Mouse (Mus musculus) gastrocnemius, postnatal 4 days (tissue): ENCODE results near the gene Hrh1. TPM values are rescaled to one million over a fixed set of nuclear protein-coding genes. Genes with fewer than 3 reads are reported as not detected.

Experiments
- DNase-seq, 2 experiments: peaks; one replicate each; pipeline ENCODE4 v3.0.0; 2021 to 2022; ENCODE audit warnings: low spot score in 2 of 2, mixed read lengths in 2 of 2
- long read RNA-seq, 2 experiments: library from polyadenylated mRNA; stranded (forward); transcript quantifications; one replicate each; pipeline ENCODE4 v2.0.0; 2021
- total RNA-seq, 2 experiments: library from RNA; stranded (reverse); gene quantifications; 2 replicates each; pipeline ENCODE4 v1.2.3; 2021

Hrh1 gene
- under 1 TPM; 0.73 to 0.93 TPM for total RNA-seq
- long read RNA-seq, experiment 1, partial matches to known transcripts = 0 of 1 reads
- long read RNA-seq, experiment 1, other reads (novel, unspliced or antisense) = 1 of 1 reads
- long read RNA-seq, experiment 2 = 0 reads

DNA sequence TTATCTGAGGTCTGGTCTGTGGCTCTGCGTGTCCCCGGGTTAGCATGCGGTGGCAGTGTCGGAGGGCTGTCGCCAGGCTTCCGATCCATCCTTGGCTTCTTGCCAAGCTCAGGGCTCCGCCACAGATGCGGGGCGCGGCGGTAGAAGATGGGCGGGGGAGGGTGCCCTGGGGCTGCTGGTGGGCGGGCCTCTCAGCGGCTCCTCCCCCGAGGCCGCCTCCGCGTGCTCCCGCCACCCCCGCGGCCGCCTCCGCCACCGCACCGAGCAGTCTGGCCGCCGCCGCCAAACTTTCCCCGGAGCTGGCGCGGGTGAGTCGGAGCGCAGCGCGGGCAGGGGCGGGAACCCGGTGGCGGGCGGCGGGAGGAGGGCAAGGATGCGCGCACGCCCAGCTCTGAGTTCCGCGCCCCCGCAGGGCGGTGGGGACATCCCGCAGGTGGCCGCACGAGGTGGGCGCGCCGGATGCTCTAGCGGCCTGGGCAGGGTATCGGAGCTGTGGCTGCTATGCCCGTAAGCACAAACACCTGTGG is at the start of gene Hrh1:
Hrh1 (plus strand) TSS at position 246 of the 527 bp plus-strand sequence.
- peak; percentile 43 to 51 for DNase-seq

DNA sequence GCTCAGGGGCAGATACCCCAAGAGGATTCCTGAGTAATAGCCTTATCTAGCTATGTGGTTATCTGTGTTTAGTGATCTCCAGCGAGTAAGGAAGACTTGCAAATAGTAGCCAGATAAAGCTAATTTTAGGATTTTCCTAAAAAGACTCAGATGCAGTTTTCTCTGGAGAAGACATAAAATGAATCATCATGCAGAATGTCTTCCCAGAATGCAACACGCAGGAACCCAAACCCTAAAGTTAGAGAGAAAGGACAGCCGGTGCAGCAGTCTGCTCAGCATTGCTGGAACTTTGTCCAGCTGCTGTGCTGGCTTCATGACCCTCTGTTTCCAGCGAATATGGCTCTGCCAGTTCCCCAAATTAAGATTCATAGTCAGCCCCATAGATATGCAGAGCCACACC is 43.1 kb upstream of the Hrh1 start:
- DNase-seq = no peak

DNA sequence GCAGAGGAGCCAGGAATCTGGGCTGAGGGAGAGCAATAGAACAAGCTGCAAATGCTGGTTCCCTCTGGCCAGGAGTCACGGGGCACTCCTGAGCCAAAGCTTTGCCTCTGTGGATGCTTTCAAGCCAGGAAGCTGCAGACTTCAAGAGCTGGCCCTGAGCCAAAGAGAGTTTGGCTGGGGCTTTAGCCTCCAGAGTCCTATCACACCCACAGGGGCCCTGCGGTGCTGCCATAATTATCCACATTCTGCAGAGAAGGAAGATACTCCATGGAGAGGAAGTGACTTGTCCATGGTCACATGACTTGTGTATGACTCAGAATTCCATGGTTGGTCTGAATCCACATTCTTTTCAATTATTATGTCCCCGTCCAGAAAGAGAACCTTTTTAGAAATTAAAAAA is 39.6 kb upstream of the Hrh1 start:
- peak; percentile 29 to 40 for DNase-seq

DNA sequence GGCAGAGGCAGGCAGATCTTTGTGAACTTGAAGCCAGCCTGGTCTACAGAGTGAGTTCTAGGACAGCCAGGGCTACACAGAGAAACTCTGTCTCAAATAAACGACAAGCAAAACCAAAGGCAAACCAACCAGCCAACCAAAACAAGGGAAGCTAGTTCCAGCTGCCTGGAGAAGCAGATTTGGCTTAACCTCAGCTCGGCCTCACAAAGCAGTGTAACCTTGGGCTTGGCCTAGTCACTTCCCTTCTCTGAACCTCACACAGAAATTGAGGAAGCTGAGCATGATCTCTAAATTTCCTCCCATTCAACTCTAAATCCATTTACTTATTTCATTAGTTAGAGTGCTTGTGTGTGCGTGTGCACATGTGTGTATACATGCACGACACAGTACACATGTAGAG is 35.4 kb upstream of the Hrh1 start:
- DNase-seq = no peak

- no peak for DNase-seq
Measured at GRCm38 (mm10) chr6:114363740-114364139, 34.0 kb upstream of the Hrh1 start.

DNA sequence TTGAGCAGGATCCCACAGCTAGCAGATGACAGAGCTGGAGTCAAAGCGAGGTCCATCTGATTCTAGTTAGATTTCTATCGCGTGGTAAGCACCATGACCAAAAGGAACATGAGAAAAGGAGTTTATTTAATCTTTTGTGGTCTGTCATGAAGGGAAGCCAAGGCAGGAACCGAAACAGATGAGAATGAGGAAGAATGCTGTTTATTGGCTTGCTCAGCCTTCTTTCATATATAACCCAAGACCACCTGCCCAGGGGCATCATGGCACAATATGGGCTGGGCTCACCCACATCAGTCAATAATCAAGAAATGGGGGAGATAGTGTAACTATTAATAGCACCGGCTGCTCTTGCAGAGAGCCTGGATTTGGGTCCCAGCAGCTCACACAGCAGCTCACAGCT is 33.0 kb upstream of the Hrh1 start:
- no peak for DNase-seq

- no peak for DNase-seq
Measured at GRCm38 (mm10) chr6:114366191-114366590, 31.5 kb upstream of the Hrh1 start.

DNA sequence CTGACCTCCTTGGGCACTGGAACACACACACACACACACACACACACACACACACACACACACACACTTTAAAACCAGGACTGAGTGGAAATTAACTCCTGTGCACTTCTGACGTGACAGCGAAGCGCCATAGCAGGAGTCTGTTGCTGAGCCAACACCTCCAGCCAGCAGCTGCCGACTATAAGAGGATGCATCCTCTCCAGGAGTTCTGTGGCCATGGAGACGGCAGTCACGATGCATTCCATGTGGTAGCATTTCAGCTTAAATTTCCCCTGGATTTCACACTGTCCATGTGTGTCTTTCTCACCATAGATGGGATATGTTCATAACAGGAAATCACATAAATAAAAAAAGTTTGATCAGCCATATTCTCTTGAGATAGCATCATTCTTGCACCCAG is 30.1 kb upstream of the Hrh1 start:
- DNase-seq = no peak

- DNase-seq = no peak
Measured at GRCm38 (mm10) chr6:114368196-114368595, 29.5 kb upstream of the Hrh1 start.

- DNase-seq = no peak
Measured at GRCm38 (mm10) chr6:114372741-114373140, 25.0 kb upstream of the Hrh1 start.

DNA sequence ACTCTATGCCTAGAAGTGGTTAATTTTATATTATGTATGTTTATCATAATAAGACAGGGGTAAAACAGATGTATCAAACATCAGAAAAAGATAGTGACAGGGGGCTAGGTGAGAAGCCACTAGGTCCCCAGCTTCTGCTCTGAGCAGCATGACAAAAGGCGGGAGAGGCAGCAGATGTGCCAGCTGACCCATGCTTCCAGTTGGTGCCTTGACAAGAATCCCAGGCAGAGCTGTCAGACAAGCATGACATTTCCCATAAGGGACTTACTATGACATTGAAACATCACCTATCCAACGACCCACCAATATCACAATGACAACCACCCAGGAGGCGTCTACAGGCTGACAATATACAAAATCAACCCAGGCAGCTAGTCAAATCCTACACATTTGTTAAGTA is 16.9 kb upstream of the Hrh1 start:
- no peak for DNase-seq

GRCm38 (mm10) chr6:114387320-114387719 is 10.4 kb upstream of the Hrh1 start:
- DNase-seq = no peak

DNA sequence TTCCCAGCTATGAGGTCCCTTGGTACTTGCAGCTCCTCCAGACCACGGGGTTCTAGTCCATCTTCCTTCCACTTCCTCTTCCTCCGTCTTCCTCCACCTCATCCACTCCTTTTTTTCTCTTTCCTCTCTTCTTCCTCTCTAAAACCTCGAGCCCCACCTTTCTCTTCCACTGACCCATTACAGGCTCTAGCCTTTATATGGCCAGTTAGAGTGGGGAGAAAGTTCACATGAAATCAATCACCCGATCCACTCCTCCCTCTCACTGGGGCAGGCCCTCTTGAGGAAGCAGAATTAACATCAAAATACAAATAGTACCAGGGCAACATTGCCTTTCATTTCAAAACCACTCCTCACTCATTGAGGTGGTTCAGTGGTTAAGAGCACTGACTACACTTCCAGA is 9.9 kb upstream of the Hrh1 start:
- no peak for DNase-seq

- DNase-seq = no peak
Measured at GRCm38 (mm10) chr6:114390129-114390528, 7.6 kb upstream of the Hrh1 start.

DNA sequence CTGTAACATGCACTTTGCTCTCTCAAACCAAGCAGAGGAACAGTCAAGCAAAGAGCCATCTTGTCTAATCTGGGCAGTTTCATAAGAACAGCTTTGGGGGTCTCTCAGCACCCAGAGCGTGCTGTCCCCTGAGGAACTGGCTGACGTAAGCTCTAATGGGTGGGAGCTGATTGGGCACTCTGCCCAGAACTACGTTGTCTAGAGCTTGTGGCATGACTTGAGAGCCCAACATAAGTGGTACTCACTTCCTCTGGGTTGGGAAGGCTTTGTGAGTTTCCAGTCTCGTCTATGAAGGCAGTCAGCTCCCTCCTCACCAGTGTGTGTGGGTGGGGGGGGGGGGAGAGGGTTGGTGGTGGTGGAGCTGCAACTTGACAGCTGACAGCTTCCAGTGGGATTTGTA is 2.8 kb upstream of the Hrh1 start:
- no peak for DNase-seq

DNA sequence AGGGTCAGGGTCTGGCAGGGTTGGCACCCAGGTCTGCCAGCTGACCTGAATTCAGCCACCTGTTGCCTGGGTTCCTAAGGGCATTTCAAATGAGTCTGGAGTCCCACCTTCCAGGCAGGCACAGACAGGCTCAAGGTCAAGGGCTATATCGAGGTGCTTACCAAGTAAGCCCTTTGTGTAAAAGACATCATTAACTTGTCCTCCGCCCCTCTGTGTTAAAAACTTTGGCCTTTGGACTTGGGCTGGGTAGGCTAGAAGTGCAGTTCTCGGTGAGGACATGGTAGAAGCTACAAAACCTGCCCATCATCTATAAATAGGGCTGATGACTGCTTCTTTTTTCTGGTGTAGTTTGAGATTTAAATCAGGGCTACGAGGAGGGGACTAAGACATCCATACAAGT is 1.1 kb upstream of the Hrh1 start:
- DNase-seq = no peak

DNA sequence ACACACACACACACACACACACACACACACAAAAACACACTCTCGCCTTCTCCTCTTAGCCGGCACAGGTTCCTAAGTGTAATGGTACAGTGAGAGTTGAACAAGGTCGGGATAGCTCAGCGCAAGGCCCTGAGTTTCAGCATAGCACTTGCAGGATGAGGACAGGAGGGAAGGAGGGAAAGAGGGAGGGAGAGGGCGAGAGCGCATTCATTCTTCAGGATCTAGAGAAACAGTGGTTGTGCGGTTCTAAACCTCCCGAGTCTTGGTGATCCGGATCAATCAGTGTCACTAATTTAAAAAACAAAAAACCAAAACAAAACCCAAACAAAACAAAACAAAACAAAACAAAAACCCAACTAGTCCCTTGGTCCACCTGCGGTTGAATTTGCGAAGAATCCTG is 456 bp upstream of the Hrh1 start:
- DNase-seq = no peak

DNA sequence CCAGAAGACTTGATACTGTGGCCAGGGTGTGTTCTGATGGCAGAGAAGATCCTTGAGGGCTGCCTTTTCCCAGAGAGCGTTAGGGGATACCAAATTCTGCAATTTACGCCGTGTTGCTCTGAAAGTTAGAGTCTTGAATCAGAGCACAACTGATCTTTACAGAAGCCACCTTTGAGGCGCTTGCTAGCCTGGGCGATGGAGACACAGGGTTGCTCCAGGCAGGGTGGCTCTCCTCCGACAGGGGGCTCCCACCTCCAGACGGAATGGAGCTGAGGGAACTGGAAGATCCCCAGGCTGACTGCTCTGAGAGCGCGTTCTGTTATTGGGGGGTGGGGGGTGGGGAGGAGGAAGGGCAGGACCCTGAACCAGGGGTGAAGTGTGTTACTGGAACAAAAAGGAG is 890 bp downstream of the Hrh1 start:
- no peak for DNase-seq

DNA sequence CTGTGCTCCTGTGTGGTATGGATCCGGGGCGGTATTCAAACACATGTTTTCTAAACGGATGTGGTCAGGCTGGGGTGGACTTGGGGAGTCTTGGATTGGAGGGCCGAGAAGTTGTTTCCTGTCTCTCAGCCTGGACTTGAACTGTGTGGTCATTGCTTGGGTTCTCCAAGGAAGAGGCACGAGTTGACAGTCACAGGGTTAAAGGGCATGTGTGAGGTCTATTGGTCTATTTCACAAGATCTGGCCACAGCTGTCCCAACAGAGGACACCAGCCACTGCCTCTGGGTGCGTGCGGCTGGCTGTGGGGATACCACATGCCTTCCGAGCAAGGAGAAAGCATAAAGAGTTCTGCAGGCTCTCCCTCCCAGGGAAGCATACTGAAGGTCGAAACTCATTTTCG is 2.7 kb downstream of the Hrh1 start:
- DNase-seq = no peak

DNA sequence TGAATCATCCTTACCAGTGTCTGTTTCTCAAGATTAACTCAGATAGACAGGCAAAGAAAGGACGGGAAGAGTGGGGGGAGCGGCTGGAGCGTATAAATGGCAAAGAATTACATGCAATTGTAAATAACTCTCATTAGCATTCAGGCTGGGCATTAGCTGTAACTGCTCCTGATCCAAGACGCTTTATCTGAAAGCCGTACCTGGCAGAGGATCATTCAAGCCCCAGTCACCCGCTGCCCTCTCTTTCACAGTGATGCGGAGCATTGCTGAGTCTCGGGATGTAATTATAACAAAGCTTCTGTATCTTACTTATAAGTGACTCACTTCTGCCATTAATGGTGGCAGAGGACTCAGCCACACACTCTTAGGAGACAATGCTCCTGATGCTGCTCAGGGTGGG is 3.1 kb downstream of the Hrh1 start:
- no peak for DNase-seq

DNA sequence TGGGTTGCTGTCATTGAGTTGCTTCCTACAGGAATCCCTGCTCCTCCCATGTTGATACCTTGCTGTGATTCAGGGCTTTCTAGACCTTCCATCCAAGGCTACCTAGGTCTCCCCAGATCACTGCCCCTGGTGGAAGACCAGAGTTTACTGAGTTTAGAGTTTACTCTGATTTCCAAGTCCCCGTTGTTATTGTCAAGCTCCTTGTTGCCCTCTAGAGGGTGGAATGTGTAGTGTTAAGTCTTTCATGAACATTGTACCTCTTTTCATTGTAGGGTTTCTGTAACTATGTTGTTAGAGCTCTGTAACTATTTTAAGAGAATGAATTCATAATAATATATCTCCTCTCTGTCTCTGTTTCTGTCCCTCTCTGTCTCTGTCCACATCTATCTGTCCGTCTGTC is 4.4 kb downstream of the Hrh1 start:
- no peak for DNase-seq

DNA sequence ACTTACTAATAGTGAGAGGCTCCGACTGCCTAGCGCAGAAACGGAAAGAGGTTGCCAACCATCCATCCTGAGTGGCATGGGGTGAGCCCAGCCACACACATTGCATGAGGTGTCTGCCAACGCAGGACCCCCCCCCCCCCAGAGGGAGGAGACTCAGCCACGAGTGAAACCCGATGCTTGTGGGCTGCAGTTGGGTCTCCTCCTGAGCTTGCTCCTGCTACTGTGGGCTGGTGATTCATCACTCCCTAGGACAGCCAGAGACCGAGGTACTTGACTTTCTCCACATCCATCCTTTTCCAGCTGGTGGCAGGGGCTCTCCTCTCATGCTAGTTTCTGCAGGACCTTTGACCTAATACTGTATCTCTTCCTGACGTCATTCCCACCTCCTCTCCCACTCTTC is 5.9 kb downstream of the Hrh1 start:
- DNase-seq = no peak

- no peak for DNase-seq
Measured at GRCm38 (mm10) chr6:114404128-114404527, 6.4 kb downstream of the Hrh1 start.
